Mouse (Mus musculus): ENCODE data around the gene Slc34a2. TPM values are rescaled to one million over a fixed set of nuclear protein-coding genes. Genes with fewer than 3 reads are reported as not detected.

The Slc34a2 gene
- polyA plus RNA-seq, 1 experiment from 2014 or later = 0.35 TPM

DNA sequence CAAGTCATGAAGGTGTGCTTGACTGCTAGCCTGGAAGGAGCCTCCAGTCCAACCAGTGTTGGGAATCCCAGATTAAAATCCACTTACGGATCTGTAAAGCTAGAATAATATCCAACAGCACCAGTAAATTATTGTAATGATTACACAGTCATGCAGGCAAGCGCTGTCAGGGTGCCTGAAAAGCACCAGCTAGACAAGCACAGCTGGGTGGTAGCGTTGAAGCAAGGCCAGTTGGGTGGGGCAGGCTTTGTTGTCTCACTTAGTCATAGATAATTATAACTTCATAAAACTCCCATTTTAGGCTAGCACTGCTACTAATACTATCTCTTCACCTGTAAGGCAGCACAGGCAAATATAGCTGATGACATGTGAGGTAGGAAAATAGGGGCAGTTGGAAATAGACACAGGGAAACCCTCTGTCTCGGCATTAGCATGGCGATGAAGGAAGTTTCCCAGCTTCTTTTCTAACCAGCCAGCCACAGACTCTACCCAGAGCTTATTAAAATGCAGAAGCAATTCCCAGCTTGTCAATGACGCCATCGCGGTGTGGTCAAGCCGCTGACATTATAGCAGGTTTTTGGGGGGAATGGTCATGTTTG lies 23.8 kb downstream of the Slc34a2 start:
- Histone ChIP-seq H3K4me1 (ENCODE audit: insufficient read depth) (no peaks in the 10 kb centered on the region), H3K27ac (ENCODE audit: low read depth) (no peak overlapping the region), H3K36me3 (replicated peaks; ENCODE audit: insufficient read depth, low read length) (no peaks in the 10 kb centered on the region), H3K9ac (replicated peaks) (no peak overlapping the region), H3K27me3 (ENCODE audit: insufficient read depth, low read length) (no peaks in the 10 kb centered on the region), H3K4me3 (ENCODE audit: low read depth, low read length) (no peak overlapping the region), H3K4me2 (ENCODE audit: low read depth, low read length) (no peak overlapping the region), H3K9me3 (ENCODE audit: low read length) (no peaks in the 10 kb centered on the region)
- DNase-seq (no peak), ATAC-seq (no peak)
- TF ChIP-seq EP300 (IDR thresholded peaks at IDR 0.05; ENCODE audit: low read depth) = no peak
- WGBS (ENCODE audit: insufficient replicate concordance) = 85% methylated on average over 9 of the region's 9 CpGs

DNA sequence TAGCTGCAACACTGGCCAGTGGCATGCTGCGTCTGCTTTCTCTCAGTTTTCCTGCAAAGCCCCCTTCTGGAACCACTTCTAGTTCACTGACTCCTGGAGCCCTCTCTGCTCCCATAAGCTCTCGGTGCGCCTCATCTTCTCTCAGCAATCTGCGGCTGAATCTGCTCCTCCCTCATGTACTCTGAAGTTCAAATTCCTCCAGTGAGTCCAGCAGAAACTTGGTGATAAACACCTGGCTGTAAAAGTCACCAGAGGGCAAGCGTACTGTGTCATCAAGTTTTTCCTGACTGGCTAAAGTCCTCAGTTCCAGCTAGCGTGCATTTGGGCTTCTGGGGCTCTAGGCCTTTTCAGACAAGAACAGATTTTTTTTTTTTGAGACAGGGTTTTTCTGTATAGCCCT lies 36.7 kb downstream of the Slc34a2 start:
- Histone ChIP-seq H3K36me3 (replicated peaks; ENCODE audit: insufficient read depth, low read length) (no peaks in the 10 kb centered on the region), H3K9me3 (ENCODE audit: low read length) (no peaks in the 10 kb centered on the region)
- ATAC-seq = peak; percentile 63

DNA sequence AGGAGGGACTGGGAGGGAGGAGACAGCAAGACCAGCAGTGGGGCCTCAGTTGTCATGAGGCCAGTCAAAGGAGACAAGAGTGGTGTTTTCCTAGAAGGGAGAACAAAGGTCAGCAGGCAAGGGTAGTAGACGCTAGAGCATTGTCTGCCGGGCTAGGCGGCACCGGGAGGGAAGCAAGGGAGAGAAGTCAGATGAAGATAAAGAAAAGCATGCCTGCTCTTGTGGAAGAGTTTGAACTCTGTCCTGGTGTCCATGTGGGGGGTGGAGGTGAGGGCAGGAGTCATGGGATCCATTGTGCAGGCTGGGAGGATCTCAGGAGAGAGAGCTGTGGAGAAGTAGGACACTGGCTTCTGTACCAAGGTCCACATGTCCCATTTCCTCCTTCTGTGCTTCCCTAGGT lies 40.6 kb downstream of the Slc34a2 start:
- TF ChIP-seq CTCF (IDR thresholded peaks at IDR 0.05; ENCODE audit: low read depth) (no peak), EP300 (IDR thresholded peaks at IDR 0.05; ENCODE audit: low read depth) (no peak)
- no peak for DNase-seq
- Histone ChIP-seq H3K27ac (ENCODE audit: low read depth) (no peak overlapping the region), H3K9ac (replicated peaks) (no peak overlapping the region), H3K4me1 (ENCODE audit: insufficient read depth) (0 out of 2 replicates have a peak, but pooled peaks cover 3% of the 10 kb centered on the region), H3K4me3 (ENCODE audit: low read depth, low read length) (no peak overlapping the region), H3K36me3 (replicated peaks; ENCODE audit: insufficient read depth, low read length) (no peaks in the 10 kb centered on the region), H3K9me3 (ENCODE audit: low read length) (no peaks in the 10 kb centered on the region), H3K4me2 (ENCODE audit: low read depth, low read length) (no peak overlapping the region), H3K27me3 (ENCODE audit: insufficient read depth, low read length) (no peaks in the 10 kb centered on the region)
- no peak for ATAC-seq
- WGBS (ENCODE audit: insufficient replicate concordance) = 24% methylated on average over 4 of the region's 4 CpGs

More for the DNA sequence above, 36.7 kb downstream of the Slc34a2 start:
- Histone ChIP-seq H3K4me3 (ENCODE audit: low read depth, low read length) (no peak overlapping the region), H3K4me1 (ENCODE audit: insufficient read depth) (0 out of 2 replicates have a peak, but pooled peaks cover 3% of the 10 kb centered on the region), H3K9ac (replicated peaks) (no peak overlapping the region), H3K27me3 (ENCODE audit: insufficient read depth, low read length) (no peaks in the 10 kb centered on the region), H3K27ac (ENCODE audit: low read depth) (no peak overlapping the region), H3K4me2 (ENCODE audit: low read depth, low read length) (no peak overlapping the region)
- WGBS (ENCODE audit: insufficient replicate concordance) = 56% methylated on average over 6 of the region's 6 CpGs
- no peak for DNase-seq
- no peak for TF ChIP-seq EP300 (IDR thresholded peaks at IDR 0.05; ENCODE audit: low read depth)
- TF ChIP-seq CTCF (IDR thresholded peaks at IDR 0.05; ENCODE audit: low read depth) = no peak

DNA sequence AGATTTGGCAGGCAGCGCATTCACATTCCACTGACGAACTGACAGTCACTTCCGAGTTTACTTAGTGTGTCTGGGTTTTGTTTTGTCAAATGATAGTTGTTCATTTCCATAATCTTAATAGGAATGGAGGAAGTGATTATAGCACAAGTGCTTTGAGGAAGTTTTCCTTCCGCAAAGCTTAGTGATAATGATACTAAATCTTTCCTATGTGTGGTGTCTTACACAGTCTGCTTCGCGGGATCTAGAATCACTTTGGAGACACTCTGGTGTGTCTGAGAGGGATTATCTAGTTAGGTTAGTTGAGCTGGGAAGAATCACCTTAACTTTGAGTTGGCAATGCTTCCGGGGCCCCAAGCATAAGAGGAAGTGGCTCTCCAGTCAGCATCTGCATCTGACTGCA lies 49.6 kb downstream of the Slc34a2 start:
- ATAC-seq (no peak), DNase-seq (no peak)
- H3K9me3 ChIP-seq (ENCODE audit: low read length) = no peaks in the 10 kb centered on the region
- TF ChIP-seq EP300 (IDR thresholded peaks at IDR 0.05; ENCODE audit: low read depth) (no peak), CTCF (IDR thresholded peaks at IDR 0.05; ENCODE audit: low read depth) (no peak)
- H3K36me3 ChIP-seq (replicated peaks; ENCODE audit: insufficient read depth, low read length) = no peaks in the 10 kb centered on the region
- H3K9ac ChIP-seq (replicated peaks) = no peak overlapping the region
- no peaks in the 10 kb centered on the region for H3K4me1 ChIP-seq (ENCODE audit: insufficient read depth)
- H3K4me2 ChIP-seq (ENCODE audit: low read depth, low read length) = no peak overlapping the region
- H3K27ac ChIP-seq (ENCODE audit: low read depth) = no peak overlapping the region
- H3K4me3 ChIP-seq (ENCODE audit: low read depth, low read length) = no peak overlapping the region
- no peaks in the 10 kb centered on the region for H3K27me3 ChIP-seq (ENCODE audit: insufficient read depth, low read length)
- 61% methylated on average over 7 of the region's 7 CpGs for WGBS (ENCODE audit: insufficient replicate concordance)

DNA sequence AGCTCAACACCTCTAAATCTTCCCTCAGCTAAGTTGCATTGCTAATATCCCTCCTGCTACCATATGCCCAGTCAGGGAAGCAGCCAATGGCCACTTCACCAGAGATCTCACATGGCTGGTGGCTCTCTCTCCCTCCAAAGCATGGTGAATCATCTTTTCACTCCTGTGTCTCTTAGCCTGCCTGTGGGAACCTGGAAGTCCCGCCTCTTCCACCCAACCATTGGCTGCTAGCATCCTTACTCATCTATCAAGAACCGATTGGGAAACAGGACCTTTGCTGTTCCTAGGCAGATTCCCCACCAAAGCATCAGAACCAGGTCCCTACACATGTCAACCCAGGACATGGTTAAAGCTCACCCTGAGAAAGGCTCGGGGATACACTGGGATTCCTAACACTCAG lies 53.5 kb downstream of the Slc34a2 start:
- DNase-seq (no peak), ATAC-seq (no peak)
- Histone ChIP-seq H3K4me1 (ENCODE audit: insufficient read depth) (no peaks in the 10 kb centered on the region), H3K4me3 (ENCODE audit: low read depth, low read length) (no peak overlapping the region), H3K9me3 (ENCODE audit: low read length) (no peaks in the 10 kb centered on the region), H3K27me3 (ENCODE audit: insufficient read depth, low read length) (no peaks in the 10 kb centered on the region), H3K9ac (replicated peaks) (no peak overlapping the region), H3K36me3 (replicated peaks; ENCODE audit: insufficient read depth, low read length) (no peaks in the 10 kb centered on the region), H3K4me2 (ENCODE audit: low read depth, low read length) (no peak overlapping the region), H3K27ac (ENCODE audit: low read depth) (no peak overlapping the region)
- 57% methylated on average over 3 of the region's 3 CpGs for WGBS (ENCODE audit: insufficient replicate concordance)
- TF ChIP-seq EP300 (IDR thresholded peaks at IDR 0.05; ENCODE audit: low read depth) = no peak
- TF ChIP-seq CTCF (IDR thresholded peaks at IDR 0.05; ENCODE audit: low read depth) = no peak

DNA sequence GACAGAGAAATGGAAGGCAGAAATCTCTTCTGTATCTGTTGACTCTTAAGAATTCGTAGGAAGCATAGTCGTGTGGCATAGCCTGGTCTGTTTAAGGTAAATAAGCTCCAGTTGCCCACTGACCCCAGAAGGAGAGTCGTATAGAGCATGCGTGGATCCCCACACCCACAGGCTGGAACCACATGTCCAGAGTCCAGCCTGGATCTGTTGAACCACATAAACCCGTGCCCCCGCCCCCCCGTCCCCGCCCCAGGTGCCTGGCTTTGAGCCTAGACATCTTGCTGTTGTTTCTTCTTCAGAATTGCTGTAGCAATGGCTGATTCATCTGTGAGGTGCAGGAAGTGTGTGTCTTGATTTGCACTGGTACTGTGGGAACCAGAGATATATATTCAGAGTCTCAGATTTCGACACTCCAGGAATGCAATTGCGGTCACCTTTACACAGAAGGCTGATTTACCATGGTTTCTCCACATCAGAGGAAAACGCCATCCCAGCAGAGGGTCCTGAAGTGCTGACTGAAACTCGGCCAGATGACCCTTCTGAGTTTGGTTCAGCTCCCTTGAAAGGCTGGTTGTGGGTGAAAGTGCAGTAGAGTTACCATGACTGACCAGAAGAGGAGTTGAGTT lies 64.1 kb downstream of the Slc34a2 start:
- H3K4me1 ChIP-seq (ENCODE audit: insufficient read depth) = no peaks in the 10 kb centered on the region
- no peaks in the 10 kb centered on the region for H3K27me3 ChIP-seq (ENCODE audit: insufficient read depth, low read length)
- no peak overlapping the region for H3K27ac ChIP-seq (ENCODE audit: low read depth)
- TF ChIP-seq EP300 (IDR thresholded peaks at IDR 0.05; ENCODE audit: low read depth) = no peak
- TF ChIP-seq CTCF (IDR thresholded peaks at IDR 0.05; ENCODE audit: low read depth) = no peak
- no peak overlapping the region for H3K9ac ChIP-seq (replicated peaks)
- no peaks in the 10 kb centered on the region for H3K36me3 ChIP-seq (replicated peaks; ENCODE audit: insufficient read depth, low read length)
- peak; percentile 91 for ATAC-seq
- WGBS (ENCODE audit: insufficient replicate concordance) = 64% methylated on average over 12 of the region's 12 CpGs
- peak; percentile 51 for DNase-seq
- H3K9me3 ChIP-seq (ENCODE audit: low read length) = no peaks in the 10 kb centered on the region
- no peak overlapping the region for H3K4me3 ChIP-seq (ENCODE audit: low read depth, low read length)
- H3K4me2 ChIP-seq (ENCODE audit: low read depth, low read length) = no peak overlapping the region

All from liver, postnatal 0 days (tissue).